ENCODE assay signal across 12 mouse cellular contexts in the genomic region with DNA sequence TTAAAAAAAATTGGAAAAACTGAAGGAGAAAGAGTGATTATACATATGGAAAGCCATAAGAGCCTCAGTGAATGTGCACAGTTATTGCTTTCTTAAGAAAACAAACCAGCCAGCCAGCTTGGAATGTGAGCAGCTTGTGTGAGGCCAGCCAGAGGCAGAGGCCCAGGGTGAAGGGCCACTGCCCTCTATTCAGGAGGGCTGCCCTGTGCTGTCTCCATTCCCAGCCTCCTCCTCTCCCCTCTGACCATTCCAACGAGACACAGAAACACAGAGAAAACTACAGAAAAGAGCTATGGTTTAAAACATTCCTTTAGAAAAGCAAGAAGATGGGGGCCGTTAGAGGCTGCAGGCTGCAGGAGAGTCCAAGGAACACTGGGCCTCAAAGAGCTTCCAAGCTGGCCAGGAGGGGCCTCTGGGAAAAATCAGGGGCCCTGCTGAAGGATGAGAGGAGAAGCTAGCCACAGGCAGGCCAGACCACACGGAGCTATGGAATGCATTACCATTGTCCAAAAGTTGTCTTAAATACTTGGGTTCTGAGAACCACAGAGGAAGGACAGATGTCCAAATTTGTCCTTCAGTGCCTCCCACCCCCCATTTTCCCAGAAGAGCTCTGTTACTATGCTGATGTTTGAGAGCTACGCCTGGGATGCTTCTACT. TPM values are rescaled to one million over a fixed set of nuclear protein-coding genes. Genes with fewer than 3 reads are reported as not detected.
DNase-seq lines count a peak whose midpoint lies in the region; ATAC-seq and TF ChIP-seq lines count a peak whose summit lies in the region.
"Had no signal": no experiment of that assay in that cellular context is flagged by ENCODE, and none has a peak within 500 bp of the region (broad histone marks: within the 10 kb centered on the region; RNA-seq: fewer than 3 reads in every experiment).

No protein-coding gene starts in this region.

- intact Hi-C loops in heart, postnatal 36 days (cut with DNase I), result no loop called here

- no peak overlapping the region for H3K4me3 ChIP-seq in heart, embryonic 10.5 days
- peak overlapping the region; percentile 11; the same call in 1 of the 2 replicates for H3K4me3 ChIP-seq in midbrain, embryonic 10.5 days
- no peak overlapping the region for H3K4me3 ChIP-seq in midbrain, embryonic 16.5 days (ENCODE audit: low read depth, low read length)
- no peak overlapping the region for H3K4me3 ChIP-seq in limb, embryonic 10.5 days
- H3K4me3 ChIP-seq in stomach, postnatal 0 days (ENCODE audit: low read depth, low read length), result no peak overlapping the region

- H3K27me3 ChIP-seq in heart, embryonic 10.5 days (ENCODE audit: insufficient read depth, poor library complexity, severe bottlenecking), result no peaks in the 10 kb centered on the region
- H3K27me3 ChIP-seq in midbrain, embryonic 10.5 days (ENCODE audit: low read depth, poor library complexity, severe bottlenecking), result no peaks in the 10 kb centered on the region
- no peaks in the 10 kb centered on the region for H3K27me3 ChIP-seq in midbrain, embryonic 16.5 days (ENCODE audit: control insufficient read depth, insufficient read depth, low read depth, low read length)
- no peaks in the 10 kb centered on the region for H3K27me3 ChIP-seq in limb, embryonic 10.5 days (ENCODE audit: low read depth, poor library complexity, severe bottlenecking)
- no peaks in the 10 kb centered on the region for H3K27me3 ChIP-seq in stomach, postnatal 0 days (ENCODE audit: control insufficient read depth, insufficient read depth, low read length)

- ATAC-seq in midbrain, embryonic 16.5 days, result no peak
- no peak; the same call in 1 of the 2 replicates for ATAC-seq in stomach, postnatal 0 days (ENCODE audit: low FRiP score, low TSS enrichment)

- H3K9me3 ChIP-seq in heart, embryonic 10.5 days, result no peaks in the 10 kb centered on the region
- H3K9me3 ChIP-seq in midbrain, embryonic 10.5 days (replicated peaks), result peaks cover 15% of the 10 kb centered on the region
- no peaks in the 10 kb centered on the region for H3K9me3 ChIP-seq in midbrain, embryonic 16.5 days (replicated peaks; ENCODE audit: control insufficient read depth, low read length, poor library complexity, severe bottlenecking)
- H3K9me3 ChIP-seq in limb, embryonic 10.5 days (replicated peaks), result no peaks in the 10 kb centered on the region
- H3K9me3 ChIP-seq in stomach, postnatal 0 days (ENCODE audit: control insufficient read depth, low read length), result no peaks in the 10 kb centered on the region

- H3K4me2 ChIP-seq in midbrain, embryonic 16.5 days (ENCODE audit: low read length), result no peak overlapping the region
- H3K4me2 ChIP-seq in stomach, postnatal 0 days (replicated peaks; ENCODE audit: low read depth), result no peak overlapping the region

- H3K4me1 ChIP-seq in heart, embryonic 10.5 days, result peaks cover 50% of the 10 kb centered on the region
- peaks cover 45% of the 10 kb centered on the region for H3K4me1 ChIP-seq in midbrain, embryonic 10.5 days
- H3K4me1 ChIP-seq in midbrain, embryonic 16.5 days (ENCODE audit: control insufficient read depth, insufficient read depth, low read length), result no peaks in the 10 kb centered on the region
- H3K4me1 ChIP-seq in limb, embryonic 10.5 days, result peaks cover 57% of the 10 kb centered on the region
- no peaks in the 10 kb centered on the region for H3K4me1 ChIP-seq in stomach, postnatal 0 days (replicated peaks; ENCODE audit: control insufficient read depth, insufficient read depth)

- TF ChIP-seq EP300 in stomach, postnatal 0 days (optimal IDR thresholded peaks at IDR 0.05), result no peak

- no peak overlapping the region for H3K9ac ChIP-seq in midbrain, embryonic 16.5 days (ENCODE audit: low read depth, low read length)
- H3K9ac ChIP-seq in stomach, postnatal 0 days (ENCODE audit: low read length), result no peak overlapping the region

- no peak for TF ChIP-seq CTCF in stomach, postnatal 0 days (IDR thresholded peaks at IDR 0.05; ENCODE audit: low read depth)

- 0 out of 2 replicates have a peak, but pooled peaks cover 2% of the 10 kb centered on the region for H3K36me3 ChIP-seq in heart, embryonic 10.5 days
- peaks cover 4% of the 10 kb centered on the region; the same call in 1 of the 2 replicates for H3K36me3 ChIP-seq in midbrain, embryonic 10.5 days
- no peaks in the 10 kb centered on the region for H3K36me3 ChIP-seq in midbrain, embryonic 16.5 days (ENCODE audit: control insufficient read depth, insufficient read depth, low read length)
- H3K36me3 ChIP-seq in limb, embryonic 10.5 days, result 0 out of 2 replicates have a peak, but pooled peaks cover 3% of the 10 kb centered on the region
- H3K36me3 ChIP-seq in stomach, postnatal 0 days (ENCODE audit: control insufficient read depth, insufficient read depth, low read length), result no peaks in the 10 kb centered on the region

- 47% methylated on average over 4 of the region's 4 CpGs for WGBS in heart, embryonic 10.5 days
- 14% methylated on average over 4 of the region's 4 CpGs for WGBS in midbrain, embryonic 10.5 days
- WGBS in midbrain, embryonic 16.5 days, result 28% methylated on average over 4 of the region's 4 CpGs
- 42% methylated on average over 4 of the region's 4 CpGs for WGBS in limb, embryonic 10.5 days
- WGBS in stomach, postnatal 0 days, result 28% methylated on average over 4 of the region's 4 CpGs

- peak overlapping the region; percentile 88 for H3K27ac ChIP-seq in heart, embryonic 10.5 days
- H3K27ac ChIP-seq in midbrain, embryonic 10.5 days (replicated peaks), result peak overlapping the region; percentile 92
- no peak overlapping the region for H3K27ac ChIP-seq in midbrain, embryonic 16.5 days (ENCODE audit: low read length)
- peak overlapping the region; percentile 90 for H3K27ac ChIP-seq in limb, embryonic 10.5 days
- peak overlapping the region; percentile 71 for H3K27ac ChIP-seq in stomach, postnatal 0 days (replicated peaks)

- no peak for DNase-seq in heart, embryonic 10.5 days (ENCODE audit: low spot score)
- no peak for DNase-seq in heart, postnatal 36 days
- DNase-seq in midbrain, embryonic 10.5 days (ENCODE audit: low spot score), result peak; percentile 73
- DNase-seq in limb, embryonic 10.5 days (ENCODE audit: low spot score), result no peak
- DNase-seq in stomach, postnatal 0 days (ENCODE audit: low spot score), result no peak
- DNase-seq in adrenal gland, postnatal 10 days, result no peak
- no peak for DNase-seq in adrenal gland, postnatal 14 days
- DNase-seq: heart, adult 18-20 months; thymus, adult 18-20 months had no signal

RNA-seq across cellular contexts. Expression of a gene that starts 2.7 kb away (rescaled TPM):
- polyA plus RNA-seq in heart, embryonic 10.5 days (2016; fragmentation: Nextera tagmentation; extraction: Ambion mirVana), result 3.9 and 4.3 TPM in 2 replicates
- under 1 TPM in 1 of 2 experiments, not detected in 1; 0.27 TPM for total RNA-seq in heart, postnatal 36 days (2021)
- polyA plus RNA-seq in midbrain, embryonic 10.5 days (2016; fragmentation: Nextera tagmentation; extraction: Ambion mirVana), result 0.19 TPM in 1 of 2 replicates, not detected in the other
- 0.90 and 0.91 TPM in 2 replicates for polyA plus RNA-seq in midbrain, embryonic 16.5 days (2015; fragmentation: Nextera tagmentation; extraction: Ambion mirVana)
- polyA plus RNA-seq in limb, embryonic 10.5 days (2016; fragmentation: Nextera tagmentation; extraction: Ambion mirVana), result 0.38 TPM in 2 replicates
- 1.3 and 1.5 TPM in 2 replicates for polyA plus RNA-seq in stomach, postnatal 0 days (2015; fragmentation: Nextera tagmentation; extraction: Ambion mirVana)
- under 1 TPM in 1 of 2 experiments, not detected in 1; 0.36 TPM for total RNA-seq in adrenal gland, postnatal 10 days (2021)
- total RNA-seq in adrenal gland, postnatal 14 days (2021), result 0.30 TPM in 1 of 2 replicates, not detected in the other
- total RNA-seq: heart, adult 18-20 months; left cerebral cortex, postnatal 36 days had no signal
- polyA plus RNA-seq: cortical plate, adult 2 months had no signal

RNA-seq across cellular contexts. Expression of a gene that starts 25.5 kb away (rescaled TPM):
- 0.97 and 2.1 TPM in 2 replicates for polyA plus RNA-seq in heart, embryonic 10.5 days (2016; fragmentation: Nextera tagmentation; extraction: Ambion mirVana)
- total RNA-seq in heart, postnatal 36 days (2021), result not detected
- polyA plus RNA-seq in midbrain, embryonic 10.5 days (2016; fragmentation: Nextera tagmentation; extraction: Ambion mirVana), result 0.30 and 0.74 TPM in 2 replicates
- not detected in 2 replicates for polyA plus RNA-seq in midbrain, embryonic 16.5 days (2015; fragmentation: Nextera tagmentation; extraction: Ambion mirVana)
- 0.23 and 0.35 TPM in 2 replicates for polyA plus RNA-seq in limb, embryonic 10.5 days (2016; fragmentation: Nextera tagmentation; extraction: Ambion mirVana)
- 0.16 and 0.18 TPM in 2 replicates for polyA plus RNA-seq in stomach, postnatal 0 days (2015; fragmentation: Nextera tagmentation; extraction: Ambion mirVana)
- not detected for total RNA-seq in adrenal gland, postnatal 10 days (2021)
- not detected in 2 replicates for total RNA-seq in adrenal gland, postnatal 14 days (2021)
- total RNA-seq: heart, adult 18-20 months; left cerebral cortex, postnatal 36 days had no signal

RNA-seq across cellular contexts. Expression of a gene that starts 57.2 kb away (rescaled TPM):
- polyA plus RNA-seq in heart, embryonic 10.5 days (2016; fragmentation: Nextera tagmentation; extraction: Ambion mirVana), result 12.5 and 15.3 TPM in 2 replicates
- total RNA-seq in heart, postnatal 36 days (2021), result 1 to 10 TPM; 2.5 to 2.7 TPM
- 19.8 and 24.0 TPM in 2 replicates for polyA plus RNA-seq in midbrain, embryonic 10.5 days (2016; fragmentation: Nextera tagmentation; extraction: Ambion mirVana)
- 13.2 and 17.1 TPM in 2 replicates for polyA plus RNA-seq in midbrain, embryonic 16.5 days (2015; fragmentation: Nextera tagmentation; extraction: Ambion mirVana)
- 28.8 and 33.1 TPM in 2 replicates for polyA plus RNA-seq in limb, embryonic 10.5 days (2016; fragmentation: Nextera tagmentation; extraction: Ambion mirVana)
- 4.0 and 4.7 TPM in 2 replicates for polyA plus RNA-seq in stomach, postnatal 0 days (2015; fragmentation: Nextera tagmentation; extraction: Ambion mirVana)
- 1 to 10 TPM; 6.7 to 9.1 TPM for total RNA-seq in adrenal gland, postnatal 10 days (2021)
- 6.8 and 8.2 TPM in 2 replicates for total RNA-seq in adrenal gland, postnatal 14 days (2021)
